Mouse (Mus musculus) ES-E14 (cell line): Measurements from ENCODE around the gene Mllt11.
A peak's percentile ranks its signal among the peaks of the same experiment; 100 is the strongest.

Experiments used
- CHD2 ChIP-seq: IDR thresholded peaks from 2 replicates; pipeline ENCODE4 v1.6.1; 2014; ENCODE audit warnings: mild to moderate bottlenecking, low read depth, low read length, inconsistent platforms
- MAFK ChIP-seq: IDR thresholded peaks from 2 replicates; pipeline ENCODE4 v1.6.1; 2014; ENCODE audit warnings: mild to moderate bottlenecking, low read depth, low read length, inconsistent platforms; ENCODE audit not compliant: insufficient read depth
- ZNF384 ChIP-seq: IDR thresholded peaks from 2 replicates; pipeline ENCODE4 v1.6.1; 2012; ENCODE audit warnings: low read depth, low read length, inconsistent platforms

DNA sequence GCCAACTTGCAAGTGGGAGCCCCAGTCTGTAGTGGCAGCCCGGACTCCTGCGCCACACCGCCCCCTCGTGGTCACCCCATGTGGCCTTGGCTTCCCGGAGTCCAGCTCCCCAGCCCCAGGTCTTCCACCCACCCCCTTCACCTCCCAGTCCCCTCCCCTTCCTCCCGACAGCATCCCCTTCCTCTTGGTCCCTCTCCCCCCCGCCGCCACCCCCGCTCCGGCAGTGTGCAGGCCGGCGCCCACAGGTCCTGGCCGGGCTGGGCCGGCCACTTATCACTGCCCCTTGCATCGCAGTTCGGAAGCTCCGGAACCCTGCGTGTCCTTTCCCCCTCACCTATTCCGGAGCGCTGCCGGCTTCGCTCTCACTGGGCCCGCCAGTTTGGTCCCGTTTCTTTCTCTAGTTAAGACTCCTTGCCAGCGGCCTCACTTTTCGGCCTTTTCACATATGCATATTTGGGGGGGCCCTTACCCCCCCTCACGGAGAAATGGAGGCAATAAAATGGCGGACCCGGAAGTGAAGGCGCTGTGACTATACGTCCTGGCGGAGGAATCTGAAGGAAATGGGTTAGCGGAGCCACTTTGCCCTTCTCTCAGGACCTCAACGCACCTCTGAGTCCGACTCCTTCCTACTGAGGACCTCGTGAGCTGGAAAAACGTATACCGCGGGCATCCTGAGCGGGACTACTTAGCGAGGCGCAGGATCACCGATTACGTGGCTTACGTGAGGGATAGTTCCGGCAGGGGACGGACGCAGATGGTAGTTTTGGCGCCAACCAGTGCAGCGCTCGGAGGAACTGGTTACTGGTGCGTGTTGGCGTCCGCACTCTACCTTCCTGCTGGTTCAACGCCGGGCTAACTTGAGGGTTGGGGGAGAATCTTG lies 14.5 kb downstream of the Mllt11 start, which contains the start of gene Gabpb2:
- TF ChIP-seq MAFK (no peak), ZNF384 (0 out of 2 replicates have a peak, but pooled peaks have one; percentile 32), CHD2 (peak; percentile 88)
